Mouse (Mus musculus): ENCODE data around the gene Rnh1. TPM values are rescaled to one million over a fixed set of nuclear protein-coding genes. Genes with fewer than 3 reads are reported as not detected.
A peak's percentile ranks its signal among the peaks of the same experiment; 100 is the strongest.

Gene Rnh1
- total and polyA plus RNA-seq, 2 experiments = 106 to 134 TPM

DNA sequence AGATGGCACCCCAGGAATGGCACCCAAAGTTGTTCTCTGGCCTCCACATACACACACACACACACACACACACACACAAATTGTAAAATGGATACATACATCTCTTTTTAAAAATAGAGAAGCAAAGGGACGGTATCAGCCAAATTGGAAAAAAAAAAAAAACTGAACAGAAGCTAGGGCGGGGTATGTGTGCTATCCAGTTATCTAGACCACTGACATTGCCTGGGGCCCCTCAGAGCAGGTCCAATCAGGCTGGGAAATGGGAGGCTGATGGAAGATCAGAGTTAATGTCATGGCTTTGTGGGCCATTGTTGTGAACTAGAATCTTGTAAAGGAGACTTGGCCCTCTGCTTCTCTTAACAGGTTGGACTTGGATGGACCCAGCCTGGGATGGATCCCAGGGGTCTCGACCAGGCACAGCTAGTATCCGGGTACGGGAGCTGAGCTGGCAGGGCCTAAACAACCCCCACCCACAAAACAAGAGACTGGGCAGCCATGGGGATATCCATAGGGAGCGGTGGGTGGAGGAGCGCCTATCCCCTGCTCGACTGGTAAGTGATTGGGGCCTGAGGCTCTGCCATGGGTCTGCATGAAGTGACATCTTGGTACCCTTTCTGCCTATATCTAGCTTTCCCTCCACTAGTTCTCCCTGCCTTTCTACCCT is 24.1 kb upstream of the Rnh1 start:
- peaks cover 9% of the 10 kb centered on the region; the same call in 1 of the 2 replicates for H3K4me1 ChIP-seq (ENCODE audit: control insufficient read depth, insufficient read depth, low read length)
- H3K27ac ChIP-seq (replicated peaks; ENCODE audit: insufficient read depth, low read depth, low read length) = no peak overlapping the region
- no peak overlapping the region for H3K4me3 ChIP-seq (ENCODE audit: insufficient read depth, low read depth, low read length)

DNA sequence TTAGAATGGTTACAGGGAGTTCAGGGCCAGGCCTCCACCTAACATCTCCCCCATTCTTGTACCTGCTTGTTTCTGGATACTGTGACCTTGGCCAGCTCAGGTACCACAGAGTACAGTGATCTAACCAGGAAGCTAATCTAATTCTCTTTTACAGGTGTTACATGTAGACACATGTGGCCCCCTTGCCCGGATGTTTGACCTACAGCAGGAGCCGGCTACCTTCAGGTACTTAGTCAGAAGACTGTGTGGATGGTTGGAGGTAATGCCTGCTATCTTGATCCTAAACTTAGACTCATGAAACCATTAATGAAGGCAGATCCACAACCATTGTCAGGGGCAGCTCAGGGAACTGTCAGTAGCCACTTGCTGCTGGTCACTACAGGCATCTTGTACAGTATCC is 23.1 kb upstream of the Rnh1 start:
- H3K4me1 ChIP-seq (ENCODE audit: control insufficient read depth, insufficient read depth, low read length) = peaks cover 9% of the 10 kb centered on the region; the same call in 1 of the 2 replicates
- H3K4me3 ChIP-seq (ENCODE audit: insufficient read depth, low read depth, low read length) = no peak overlapping the region
- no peak for TF ChIP-seq CTCF (IDR thresholded peaks at IDR 0.05; ENCODE audit: low read depth, low read length)
- no peak for TF ChIP-seq POLR2A (IDR thresholded peaks at IDR 0.05; ENCODE audit: extremely low read depth, insufficient read depth, low read length)
- H3K9ac ChIP-seq (ENCODE audit: low read depth, low read length) = no peak overlapping the region
- DNase-seq (ENCODE audit: extremely low read depth, low read depth, low spot score) = no peak
- no peaks in the 10 kb centered on the region for H3K27me3 ChIP-seq (ENCODE audit: control insufficient read depth, insufficient read depth, low read length)
- H3K79me2 ChIP-seq (ENCODE audit: control insufficient read depth, insufficient read depth, low read length) = no peaks in the 10 kb centered on the region
- WGBS = 95% methylated on average over 2 of the region's 2 CpGs
- no peak overlapping the region for H3K27ac ChIP-seq (replicated peaks; ENCODE audit: insufficient read depth, low read depth, low read length)
- peaks cover 4% of the 10 kb centered on the region; the same call in 1 of the 2 replicates for H3K36me3 ChIP-seq (ENCODE audit: control insufficient read depth, insufficient read depth, low read length)

More for the DNA sequence above, 24.1 kb upstream of the Rnh1 start:
- peaks cover 2% of the 10 kb centered on the region; the same call in 1 of the 2 replicates for H3K36me3 ChIP-seq (ENCODE audit: control insufficient read depth, insufficient read depth, low read length)
- no peak for TF ChIP-seq POLR2A (IDR thresholded peaks at IDR 0.05; ENCODE audit: extremely low read depth, insufficient read depth, low read length)
- no peaks in the 10 kb centered on the region for H3K27me3 ChIP-seq (ENCODE audit: control insufficient read depth, insufficient read depth, low read length)
- H3K9ac ChIP-seq (ENCODE audit: low read depth, low read length) = no peak overlapping the region
- no peaks in the 10 kb centered on the region for H3K79me2 ChIP-seq (ENCODE audit: control insufficient read depth, insufficient read depth, low read length)
- no peak for DNase-seq (ENCODE audit: extremely low read depth, low read depth, low spot score)
- 96% methylated on average over 8 of the region's 8 CpGs for WGBS

DNA sequence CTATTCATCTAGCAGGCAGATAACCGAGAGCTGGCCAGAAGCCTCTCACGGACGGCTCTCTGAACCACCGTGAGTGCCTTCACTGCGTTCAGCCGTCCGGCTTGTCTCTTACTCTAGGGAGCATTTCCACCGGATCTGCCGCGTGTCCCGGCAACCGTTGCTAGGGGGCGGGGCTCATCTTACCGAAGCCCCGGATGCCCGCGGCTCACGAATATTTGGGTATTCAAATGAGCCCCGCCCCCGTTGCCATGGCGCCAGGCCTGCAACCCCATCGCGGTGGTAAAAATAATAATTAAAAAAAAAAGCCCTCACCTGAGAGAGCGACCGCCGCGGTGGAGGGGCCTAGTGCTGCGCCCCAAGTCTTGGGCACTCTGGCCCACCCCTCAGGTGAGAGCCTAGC is 22.2 kb upstream of the Rnh1 start:
- H3K27ac ChIP-seq (replicated peaks; ENCODE audit: insufficient read depth, low read depth, low read length) = peak overlapping the region; percentile 24
- peak overlapping the region; percentile 39 for H3K9ac ChIP-seq (ENCODE audit: low read depth, low read length)
- no peaks in the 10 kb centered on the region for H3K27me3 ChIP-seq (ENCODE audit: control insufficient read depth, insufficient read depth, low read length)
- no peak for TF ChIP-seq POLR2A (IDR thresholded peaks at IDR 0.05; ENCODE audit: extremely low read depth, insufficient read depth, low read length)
- no peak for TF ChIP-seq CTCF (IDR thresholded peaks at IDR 0.05; ENCODE audit: low read depth, low read length)
- 2% methylated on average over 28 of the region's 28 CpGs for WGBS
- H3K36me3 ChIP-seq (ENCODE audit: control insufficient read depth, insufficient read depth, low read length) = peaks cover 8% of the 10 kb centered on the region
- peak overlapping the region; percentile 71 for H3K4me3 ChIP-seq (ENCODE audit: insufficient read depth, low read depth, low read length)
- peak; percentile 53 for DNase-seq (ENCODE audit: extremely low read depth, low read depth, low spot score)
- peaks cover 9% of the 10 kb centered on the region; the same call in 1 of the 2 replicates for H3K4me1 ChIP-seq (ENCODE audit: control insufficient read depth, insufficient read depth, low read length)
- H3K79me2 ChIP-seq (ENCODE audit: control insufficient read depth, insufficient read depth, low read length) = no peaks in the 10 kb centered on the region

DNA sequence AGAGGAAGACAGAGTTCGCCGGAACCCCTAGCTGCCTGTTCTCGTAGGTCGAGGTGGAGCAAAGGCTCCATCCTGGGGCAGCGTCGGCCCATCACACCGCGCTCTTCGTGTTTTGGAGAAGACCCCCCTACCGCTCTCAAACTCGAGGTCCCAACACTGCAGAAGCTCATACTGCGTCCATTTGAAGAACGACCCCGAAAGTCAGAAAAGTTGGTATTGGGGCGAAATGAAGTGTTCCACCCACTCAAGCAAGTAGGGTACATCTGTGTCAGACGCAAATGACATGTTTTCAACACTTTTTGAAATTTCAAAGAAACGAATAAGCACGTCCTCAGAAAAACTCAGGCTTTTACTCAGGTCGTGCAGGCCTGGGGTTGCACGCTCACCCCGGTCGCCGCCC is 21.8 kb upstream of the Rnh1 start:
- Histone ChIP-seq H3K4me3 (ENCODE audit: insufficient read depth, low read depth, low read length) (peak overlapping the region; percentile 71), H3K79me2 (ENCODE audit: control insufficient read depth, insufficient read depth, low read length) (no peaks in the 10 kb centered on the region), H3K36me3 (ENCODE audit: control insufficient read depth, insufficient read depth, low read length) (peaks cover 10% of the 10 kb centered on the region), H3K27me3 (ENCODE audit: control insufficient read depth, insufficient read depth, low read length) (no peaks in the 10 kb centered on the region), H3K9ac (ENCODE audit: low read depth, low read length) (peak overlapping the region; percentile 39), H3K27ac (replicated peaks; ENCODE audit: insufficient read depth, low read depth, low read length) (peak overlapping the region; percentile 24), H3K4me1 (ENCODE audit: control insufficient read depth, insufficient read depth, low read length) (peaks cover 9% of the 10 kb centered on the region; the same call in 1 of the 2 replicates)
- TF ChIP-seq POLR2A (IDR thresholded peaks at IDR 0.05; ENCODE audit: extremely low read depth, insufficient read depth, low read length) (no peak), CTCF (IDR thresholded peaks at IDR 0.05; ENCODE audit: low read depth, low read length) (no peak)
- DNase-seq (ENCODE audit: extremely low read depth, low read depth, low spot score) = no peak
- WGBS = under 1% methylated on average over 23 of the region's 23 CpGs

DNA sequence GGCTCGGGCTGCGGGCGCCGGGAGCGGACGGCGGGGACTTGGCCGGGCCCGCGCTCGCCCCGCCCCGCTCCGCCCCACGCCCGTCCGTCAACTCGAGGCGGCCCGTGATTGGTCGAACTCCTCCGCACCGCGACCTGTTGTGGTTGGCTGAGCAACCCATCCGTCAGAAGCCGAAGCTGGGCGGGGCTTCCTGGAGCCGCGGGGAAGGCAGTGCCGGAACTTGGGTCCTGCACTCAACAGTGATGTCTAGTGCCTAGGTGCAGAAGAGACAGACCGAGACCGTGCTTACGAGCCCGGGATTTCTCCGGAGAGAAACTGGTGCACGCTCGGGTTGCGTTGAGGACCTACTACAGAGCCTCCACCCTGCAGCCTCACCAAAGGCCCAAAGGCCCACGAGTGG is 21.3 kb upstream of the Rnh1 start, which contains the start of the genes Hras and Lrrc56:
TSS of gene Hras (minus strand) at position 58 of the 400 bp plus-strand sequence.
TSS of gene Lrrc56 (plus strand) at position 210 of the 400 bp plus-strand sequence.
- no peaks in the 10 kb centered on the region for H3K79me2 ChIP-seq (ENCODE audit: control insufficient read depth, insufficient read depth, low read length)
- peak; percentile 86 for DNase-seq (ENCODE audit: extremely low read depth, low read depth, low spot score)
- WGBS = 0% methylated on average over 39 of the region's 39 CpGs
- TF ChIP-seq POLR2A (IDR thresholded peaks at IDR 0.05; ENCODE audit: extremely low read depth, insufficient read depth, low read length) (peak; percentile 78; the same call in 1 of the 2 replicates), CTCF (IDR thresholded peaks at IDR 0.05; ENCODE audit: low read depth, low read length) (no peak)
- H3K27ac ChIP-seq (replicated peaks; ENCODE audit: insufficient read depth, low read depth, low read length) = peak within 1 kb of the TSS; percentile 86
- H3K4me3 ChIP-seq (ENCODE audit: insufficient read depth, low read depth, low read length) = peak within 1 kb of the TSS; percentile 86
- peaks cover 9% of the 10 kb centered on the region; the same call in 1 of the 2 replicates for H3K4me1 ChIP-seq (ENCODE audit: control insufficient read depth, insufficient read depth, low read length)
- no peaks in the 10 kb centered on the region for H3K27me3 ChIP-seq (ENCODE audit: control insufficient read depth, insufficient read depth, low read length)
- H3K36me3 ChIP-seq (ENCODE audit: control insufficient read depth, insufficient read depth, low read length) = peaks cover 10% of the 10 kb centered on the region
- peak within 1 kb of the TSS; percentile 86 for H3K9ac ChIP-seq (ENCODE audit: low read depth, low read length)

DNA sequence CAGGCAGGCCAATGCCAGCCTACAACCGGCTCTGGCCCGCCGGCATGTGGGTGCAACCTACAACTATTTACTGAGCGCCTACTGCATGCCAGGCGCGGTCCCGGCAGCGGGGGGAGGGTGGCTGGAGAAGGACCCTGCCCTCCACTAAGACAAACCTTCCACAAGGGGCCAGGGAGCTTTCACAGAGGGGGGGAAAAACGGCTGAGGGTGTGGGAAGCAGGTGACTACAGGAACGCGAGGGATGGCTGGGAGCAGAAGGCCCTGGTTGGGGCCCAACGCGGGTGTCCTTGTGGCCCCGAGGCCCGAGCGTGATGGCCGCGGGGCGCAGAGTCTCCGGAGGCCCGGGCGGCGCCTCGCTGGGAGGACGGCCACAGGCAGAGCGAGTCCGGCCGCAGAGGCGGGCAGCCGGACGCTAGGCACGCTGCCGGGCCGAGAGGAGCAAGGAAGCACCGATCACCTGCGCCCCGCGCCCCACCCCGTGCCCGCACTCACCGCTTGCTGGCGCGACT is 20.7 kb upstream of the Rnh1 start:
- H3K9ac ChIP-seq (ENCODE audit: low read depth, low read length) = peak overlapping the region; percentile 86
- H3K4me3 ChIP-seq (ENCODE audit: insufficient read depth, low read depth, low read length) = peak overlapping the region; percentile 86
- no peaks in the 10 kb centered on the region for H3K27me3 ChIP-seq (ENCODE audit: control insufficient read depth, insufficient read depth, low read length)
- H3K36me3 ChIP-seq (ENCODE audit: control insufficient read depth, insufficient read depth, low read length) = peaks cover 10% of the 10 kb centered on the region
- peaks cover 9% of the 10 kb centered on the region; the same call in 1 of the 2 replicates for H3K4me1 ChIP-seq (ENCODE audit: control insufficient read depth, insufficient read depth, low read length)
- no peak for TF ChIP-seq POLR2A (IDR thresholded peaks at IDR 0.05; ENCODE audit: extremely low read depth, insufficient read depth, low read length)
- TF ChIP-seq CTCF (IDR thresholded peaks at IDR 0.05; ENCODE audit: low read depth, low read length) = no peak
- peak overlapping the region; percentile 86 for H3K27ac ChIP-seq (replicated peaks; ENCODE audit: insufficient read depth, low read depth, low read length)
- WGBS = under 1% methylated on average over 43 of the region's 43 CpGs
- DNase-seq (ENCODE audit: extremely low read depth, low read depth, low spot score) = peak; percentile 47
- no peaks in the 10 kb centered on the region for H3K79me2 ChIP-seq (ENCODE audit: control insufficient read depth, insufficient read depth, low read length)

Measured in liver, adult 2 months (tissue).